Mouse (Mus musculus) neural tube, embryonic 15.5 days (tissue): ENCODE measurements around the gene Palld. TPM values are rescaled to one million over a fixed set of nuclear protein-coding genes. Genes with fewer than 3 reads are reported as not detected.

Source experiments
- ATAC-seq: fragments of 200-750 bp; cut with Nextera tagmentation; 2 replicates; pipeline ENCODE4 v1.8.0; 2017; ENCODE audit warnings: mild to moderate bottlenecking, moderate TSS enrichment, moderate library complexity; ENCODE audit not compliant: low FRiP score
- H3K27ac ChIP-seq: fragments of 300-500 bp; sonication (generic); replicated peaks from 2 replicates; pipeline ENCODE4 v1.5.1; 2015; ENCODE audit warnings: mild to moderate bottlenecking, inconsistent platforms
- H3K27me3 ChIP-seq: fragments of 300-500 bp; sonication (generic); replicated peaks from 2 replicates; pipeline ENCODE4 v1.6.1; 2015; ENCODE audit warnings: inconsistent platforms
- H3K36me3 ChIP-seq: fragments of 300-500 bp; sonication (generic); 2 replicates; pipeline ENCODE4 v1.6.1; 2015; ENCODE audit warnings: inconsistent platforms
- H3K4me1 ChIP-seq: fragments of 300-500 bp; sonication (generic); 2 replicates; pipeline ENCODE4 v1.6.1; 2015; ENCODE audit warnings: inconsistent platforms
- H3K4me2 ChIP-seq: fragments of 300-500 bp; sonication (generic); 2 replicates; pipeline ENCODE4 v1.6.1; 2015; ENCODE audit warnings: inconsistent platforms, mild to moderate bottlenecking, moderate library complexity
- H3K4me3 ChIP-seq: fragments of 300-500 bp; sonication (generic); replicated peaks from 2 replicates; pipeline ENCODE4 v1.5.1; 2015; ENCODE audit warnings: mild to moderate bottlenecking, inconsistent platforms
- H3K9ac ChIP-seq: fragments of 300-500 bp; sonication (generic); replicated peaks from 2 replicates; pipeline ENCODE4 v1.6.1; 2015; ENCODE audit warnings: mild to moderate bottlenecking, inconsistent platforms
- H3K9me3 ChIP-seq: fragments of 300-500 bp; sonication (generic); replicated peaks from 2 replicates; pipeline ENCODE4 v1.6.1; 2016; ENCODE audit warnings: inconsistent platforms
- WGBS: fragments of 180-500 bp; shearing (Covaris S2); methylation state at CpG from one replicate; pipeline ENCODE4 v1.1.7; 2015; ENCODE audit warnings: mixed read lengths; 5-methylcytosine and 5-hydroxymethylcytosine counted together
- polyA plus RNA-seq: library from polyadenylated mRNA; unstranded; fragments of >200 nt; fragmentation: Nextera tagmentation; extraction: Ambion mirVana; gene quantifications from 2 replicates; pipeline ENCODE4 v1.2.1, GENCODE M21; 2015

The Palld gene
- polyA plus RNA-seq, 1 experiment from 2014 or later: 16.0 TPM

GRCm38 (mm10) chr8:61552755-61553402 lies 349.6 kb downstream of the Palld start:
- no peaks in the 10 kb centered on the region for H3K9me3 ChIP-seq
- H3K27ac ChIP-seq: no peak overlapping the region
- H3K4me1 ChIP-seq: no peaks in the 10 kb centered on the region
- no peak overlapping the region for H3K4me2 ChIP-seq
- no peak overlapping the region for H3K4me3 ChIP-seq
- H3K9ac ChIP-seq: no peak overlapping the region
- whole genome bisulfite sequencing: 86% methylated on average over 8 of the region's 8 CpGs
- H3K36me3 ChIP-seq: peaks cover 15% of the 10 kb centered on the region
- no peaks in the 10 kb centered on the region for H3K27me3 ChIP-seq
- no peak for ATAC-seq

GRCm38 (mm10) chr8:61552221-61552620 lies 350.3 kb downstream of the Palld start:
- H3K27ac ChIP-seq: no peak overlapping the region
- H3K9me3 ChIP-seq: no peaks in the 10 kb centered on the region
- H3K36me3 ChIP-seq: peaks cover 15% of the 10 kb centered on the region
- no peak overlapping the region for H3K4me2 ChIP-seq
- 62% methylated on average over 6 of the region's 6 CpGs for WGBS
- H3K4me3 ChIP-seq: no peak overlapping the region
- H3K27me3 ChIP-seq: no peaks in the 10 kb centered on the region
- no peaks in the 10 kb centered on the region for H3K4me1 ChIP-seq
- no peak overlapping the region for H3K9ac ChIP-seq
- ATAC-seq: no peak

GRCm38 (mm10) chr8:61550006-61550748 lies 352.3 kb downstream of the Palld start:
- no peak for ATAC-seq
- 0 out of 2 replicates have a peak overlapping the region, but pooled peaks have one; percentile 5 for H3K4me3 ChIP-seq
- H3K9ac ChIP-seq: no peak overlapping the region
- H3K4me1 ChIP-seq: no peaks in the 10 kb centered on the region
- no peak overlapping the region for H3K4me2 ChIP-seq
- H3K9me3 ChIP-seq: no peaks in the 10 kb centered on the region
- WGBS: 50% methylated on average over 27 of the region's 27 CpGs
- peaks cover 15% of the 10 kb centered on the region for H3K36me3 ChIP-seq
- no peak overlapping the region for H3K27ac ChIP-seq
- no peaks in the 10 kb centered on the region for H3K27me3 ChIP-seq

GRCm38 (mm10) chr8:61549585-61549984 lies 352.9 kb downstream of the Palld start:
- Histone ChIP-seq H3K9ac (no peak overlapping the region), H3K36me3 (peaks cover 15% of the 10 kb centered on the region), H3K4me2 (no peak overlapping the region), H3K27me3 (no peaks in the 10 kb centered on the region), H3K4me1 (no peaks in the 10 kb centered on the region), H3K4me3 (no peak overlapping the region), H3K9me3 (no peaks in the 10 kb centered on the region), H3K27ac (no peak overlapping the region)
- ATAC-seq: no peak
- 66% methylated on average over 41 of the region's 41 CpGs for WGBS

DNA sequence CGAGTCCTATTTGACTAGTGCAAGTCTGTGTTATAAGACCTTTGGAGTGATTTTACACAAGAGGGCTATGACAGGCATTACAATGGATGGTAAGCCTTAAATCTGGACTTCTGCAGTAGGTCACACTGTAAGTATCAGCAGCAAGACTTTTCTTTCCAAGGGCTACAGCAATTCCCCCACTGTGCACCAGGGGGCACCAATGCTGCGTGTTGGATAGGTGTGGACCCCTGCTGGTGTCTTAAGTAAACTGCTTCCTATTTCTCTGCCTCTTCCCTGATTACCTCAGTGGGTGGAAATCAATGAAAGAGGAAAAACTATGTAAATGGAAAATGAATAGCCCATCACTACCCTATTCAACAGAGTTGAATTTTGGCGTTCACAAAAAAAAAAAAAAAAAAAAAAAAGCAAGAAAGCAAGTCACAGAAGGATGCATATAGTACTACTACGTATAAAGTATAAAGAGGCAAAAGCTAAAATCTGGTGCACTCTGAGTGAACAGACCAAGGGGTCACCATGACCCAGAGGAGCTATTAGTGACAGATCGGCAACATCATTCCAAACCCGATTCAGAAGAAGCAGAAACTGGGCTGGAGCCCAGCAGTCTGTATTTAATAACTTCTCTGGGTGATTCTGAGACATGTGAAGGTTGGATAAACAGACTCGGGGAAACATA lies 362.5 kb downstream of the Palld start:
- WGBS: 43% methylated on average over 7 of the region's 7 CpGs
- H3K36me3 ChIP-seq: no peaks in the 10 kb centered on the region
- no peak overlapping the region for H3K4me3 ChIP-seq
- no peak overlapping the region for H3K9ac ChIP-seq
- ATAC-seq: peak; percentile 73; the same call in 1 of the 2 replicates
- no peaks in the 10 kb centered on the region for H3K9me3 ChIP-seq
- no peaks in the 10 kb centered on the region for H3K27me3 ChIP-seq
- H3K4me2 ChIP-seq: no peak overlapping the region
- H3K27ac ChIP-seq: no peak overlapping the region
- no peaks in the 10 kb centered on the region for H3K4me1 ChIP-seq

GRCm38 (mm10) chr8:61537471-61537870 lies 365.0 kb downstream of the Palld start:
- H3K9me3 ChIP-seq: no peaks in the 10 kb centered on the region
- 90% methylated on average over 5 of the region's 5 CpGs for WGBS
- no peak overlapping the region for H3K4me2 ChIP-seq
- H3K36me3 ChIP-seq: no peaks in the 10 kb centered on the region
- H3K4me3 ChIP-seq: no peak overlapping the region
- H3K9ac ChIP-seq: no peak overlapping the region
- ATAC-seq: no peak
- H3K27ac ChIP-seq: no peak overlapping the region
- no peaks in the 10 kb centered on the region for H3K27me3 ChIP-seq
- no peaks in the 10 kb centered on the region for H3K4me1 ChIP-seq

DNA sequence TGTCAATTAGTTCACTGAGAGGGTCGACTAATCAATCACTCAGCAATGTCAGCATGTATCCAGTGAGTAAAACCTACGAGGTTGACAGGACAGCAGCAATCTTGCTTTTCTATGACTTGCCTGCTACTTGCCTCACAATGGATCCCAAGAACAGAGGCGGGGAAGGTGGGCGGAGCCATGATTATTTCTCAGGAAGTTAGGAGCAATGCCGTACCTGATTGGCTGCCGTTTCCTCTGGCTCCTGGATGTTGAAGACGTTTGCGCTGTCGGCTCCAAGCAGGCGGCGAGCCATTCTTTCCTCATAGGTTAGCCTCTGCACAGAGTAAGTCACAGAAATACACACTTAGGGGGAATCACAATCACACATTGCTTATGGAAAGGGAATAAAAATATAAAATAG lies 367.0 kb downstream of the Palld start:
- no peak for ATAC-seq
- Histone ChIP-seq H3K4me3 (no peak overlapping the region), H3K27ac (no peak overlapping the region), H3K4me1 (no peaks in the 10 kb centered on the region), H3K9me3 (no peaks in the 10 kb centered on the region), H3K4me2 (no peak overlapping the region), H3K27me3 (no peaks in the 10 kb centered on the region), H3K36me3 (no peaks in the 10 kb centered on the region), H3K9ac (no peak overlapping the region)
- 74% methylated on average over 11 of the region's 11 CpGs for WGBS

GRCm38 (mm10) chr8:61533356-61533926 lies 369.0 kb downstream of the Palld start:
- Histone ChIP-seq H3K9ac (no peak overlapping the region), H3K36me3 (no peaks in the 10 kb centered on the region), H3K4me2 (no peak overlapping the region), H3K4me3 (no peak overlapping the region), H3K9me3 (no peaks in the 10 kb centered on the region), H3K27ac (no peak overlapping the region), H3K4me1 (no peaks in the 10 kb centered on the region), H3K27me3 (no peaks in the 10 kb centered on the region)
- ATAC-seq: no peak
- 48% methylated on average over 16 of the region's 16 CpGs for WGBS

DNA sequence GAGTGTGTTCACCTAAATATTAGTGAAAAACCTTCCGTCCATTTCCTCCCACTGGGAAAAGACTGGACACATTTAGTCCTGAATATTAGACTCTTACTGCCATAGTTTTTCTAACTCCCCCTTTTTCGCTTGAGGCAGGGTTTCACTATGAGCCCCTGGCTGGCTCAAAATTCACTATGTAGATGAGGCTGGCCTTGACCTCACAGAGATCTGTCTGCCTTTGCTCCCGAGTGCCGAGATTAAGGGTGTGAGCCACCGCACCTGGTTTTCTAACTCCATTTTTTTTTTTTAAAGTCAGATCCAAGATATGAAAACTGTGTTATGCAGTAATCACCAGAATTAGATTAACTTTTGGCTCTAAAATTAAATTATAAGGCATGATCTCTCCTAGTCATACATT lies 369.7 kb downstream of the Palld start:
- Histone ChIP-seq H3K9ac (no peak overlapping the region), H3K9me3 (no peaks in the 10 kb centered on the region), H3K4me3 (no peak overlapping the region), H3K27ac (no peak overlapping the region), H3K4me2 (no peak overlapping the region), H3K4me1 (no peaks in the 10 kb centered on the region), H3K27me3 (no peaks in the 10 kb centered on the region), H3K36me3 (no peaks in the 10 kb centered on the region)
- no peak for ATAC-seq
- 86% methylated on average over 5 of the region's 5 CpGs for WGBS

GRCm38 (mm10) chr8:61531944-61532795 lies 370.3 kb downstream of the Palld start:
- Histone ChIP-seq H3K4me2 (no peak overlapping the region), H3K4me1 (no peaks in the 10 kb centered on the region), H3K9ac (no peak overlapping the region), H3K36me3 (no peaks in the 10 kb centered on the region), H3K4me3 (no peak overlapping the region), H3K27ac (no peak overlapping the region), H3K9me3 (no peaks in the 10 kb centered on the region), H3K27me3 (no peaks in the 10 kb centered on the region)
- ATAC-seq: no peak
- WGBS: 70% methylated on average over 22 of the region's 22 CpGs

- Histone ChIP-seq H3K4me2 (no peak overlapping the region), H3K4me3 (no peak overlapping the region), H3K36me3 (no peaks in the 10 kb centered on the region), H3K9ac (no peak overlapping the region), H3K9me3 (no peaks in the 10 kb centered on the region), H3K27me3 (no peaks in the 10 kb centered on the region), H3K4me1 (no peaks in the 10 kb centered on the region), H3K27ac (no peak overlapping the region)
- ATAC-seq: no peak
- WGBS: 71% methylated on average over 6 of the region's 6 CpGs
These were observed 373.8 kb downstream of the Palld start for GRCm38 (mm10) chr8:61528642-61529041.
